Mouse (Mus musculus) thymus, adult 2 months (tissue): Measurements from ENCODE around the gene Esam. TPM values are rescaled to one million over a fixed set of nuclear protein-coding genes. Genes with fewer than 3 reads are reported as not detected.

Experiments used
- DNase-seq: peaks from one replicate; pipeline ENCODE4 v3.0.0; 2021
- H3K27ac ChIP-seq: fragments of 200-500 bp; 2 replicates; pipeline ENCODE4 v1.5.1; 2012; ENCODE audit warnings: low read length, control low read depth; ENCODE audit not compliant: control insufficient read depth, insufficient read depth
- H3K27me3 ChIP-seq: fragments of 200-500 bp; 2 replicates; pipeline ENCODE4 v1.6.1; 2012; ENCODE audit warnings: mild to moderate bottlenecking, low read length, moderate library complexity, mixed read lengths; ENCODE audit not compliant: control insufficient read depth, insufficient read depth
- H3K36me3 ChIP-seq: fragments of 200-500 bp; 2 replicates; pipeline ENCODE4 v1.6.1; 2012; ENCODE audit warnings: mild to moderate bottlenecking, low read length, moderate library complexity; ENCODE audit not compliant: control insufficient read depth, insufficient read depth
- H3K4me1 ChIP-seq: fragments of 200-500 bp; replicated peaks from 2 replicates; pipeline ENCODE4 v1.6.1; 2012; ENCODE audit warnings: low read length; ENCODE audit not compliant: control insufficient read depth, insufficient read depth
- H3K4me3 ChIP-seq: fragments of 200-500 bp; 2 replicates; pipeline ENCODE4 v1.5.1; 2012; ENCODE audit warnings: mild to moderate bottlenecking, low read length, control low read depth, moderate library complexity; ENCODE audit not compliant: control insufficient read depth, insufficient read depth
- CTCF ChIP-seq: fragments of 200-500 bp; IDR thresholded peaks from 2 replicates; pipeline ENCODE4 v1.5.1; 2012; ENCODE audit warnings: mild to moderate bottlenecking, control low read depth, low read length, moderate library complexity, borderline replicate concordance; ENCODE audit not compliant: control insufficient read depth, poor library complexity, insufficient read depth; ENCODE audit errors: extremely low read depth
- POLR2A ChIP-seq: fragments of 200-500 bp; IDR thresholded peaks from 2 replicates; pipeline ENCODE4 v1.6.1; 2012; ENCODE audit warnings: mild to moderate bottlenecking, low read length, control low read depth, moderate library complexity; ENCODE audit not compliant: control insufficient read depth, poor library complexity, insufficient read depth; ENCODE audit errors: extremely low read depth
- WGBS: fragments of 180-500 bp; shearing (Covaris S2); methylation state at CpG from one replicate; pipeline ENCODE4 v1.1.7; 2018; 5-methylcytosine and 5-hydroxymethylcytosine counted together
- polyA plus RNA-seq: library from polyadenylated mRNA; depleted of rRNA; stranded (reverse); fragments of >200 nt; gene quantifications from 2 replicates; pipeline ENCODE4 v1.2.3, GENCODE M21; 2012; rRNA removed

Esam gene
- polyA plus RNA-seq, result 9.6 and 14.1 TPM in 2 replicates

DNA sequence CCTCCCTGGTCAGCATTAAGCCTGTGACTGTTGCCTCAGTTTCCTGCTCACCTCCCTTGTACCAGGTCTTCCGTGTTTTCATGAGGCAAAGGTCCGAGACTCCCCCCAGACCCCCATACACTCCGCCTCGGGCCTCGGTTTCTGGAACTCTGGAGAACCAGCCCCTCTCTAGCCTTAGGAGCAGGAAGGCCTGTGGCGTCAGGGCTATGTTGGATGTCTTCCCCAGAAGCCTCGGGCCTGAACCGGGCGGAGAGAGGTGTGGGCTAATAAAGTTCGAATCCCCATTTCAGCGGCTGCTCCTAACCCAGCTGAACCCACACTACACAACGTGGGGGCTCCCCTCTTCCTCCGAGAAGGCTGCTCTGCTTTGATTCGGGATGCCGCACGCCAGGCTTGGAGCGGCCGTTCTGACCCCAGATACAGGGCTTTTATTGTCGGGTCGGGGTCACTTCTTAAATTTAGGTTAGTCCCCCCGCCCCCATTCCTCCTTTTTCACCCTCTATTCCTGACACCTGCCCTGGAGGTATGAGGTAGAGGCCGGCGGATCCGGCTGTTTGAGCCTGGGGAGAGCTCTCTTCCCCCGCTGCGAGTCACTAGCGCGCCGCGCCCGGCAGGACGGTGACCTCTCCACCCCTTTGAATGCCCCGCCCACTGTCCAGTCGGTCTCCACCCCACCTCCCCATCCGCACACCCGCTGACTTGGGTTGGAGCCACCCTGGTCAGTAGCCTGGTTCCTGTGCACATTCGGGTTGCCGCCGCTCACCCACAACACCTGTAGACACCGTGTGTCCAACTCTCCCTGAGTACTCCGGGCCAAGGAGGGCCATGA lies at the start of gene Esam:
TSS of gene Esam (plus strand) at position 683 of the 829 bp plus-strand sequence.
- TF ChIP-seq POLR2A (no peak), CTCF (no peak)
- 15% methylated on average over 41 of the region's 41 CpGs for WGBS
- peaks cover 18% of the 10 kb centered on the region; the same call in 1 of the 2 replicates for H3K27me3 ChIP-seq
- peaks cover 6% of the 10 kb centered on the region; the same call in 1 of the 2 replicates for H3K36me3 ChIP-seq
- H3K27ac ChIP-seq, result no peak within 1 kb of the TSS
- DNase-seq, result no peak
- no peak within 1 kb of the TSS for H3K4me3 ChIP-seq
- peaks cover 6% of the 10 kb centered on the region; the same call in 1 of the 2 replicates for H3K4me1 ChIP-seq

DNA sequence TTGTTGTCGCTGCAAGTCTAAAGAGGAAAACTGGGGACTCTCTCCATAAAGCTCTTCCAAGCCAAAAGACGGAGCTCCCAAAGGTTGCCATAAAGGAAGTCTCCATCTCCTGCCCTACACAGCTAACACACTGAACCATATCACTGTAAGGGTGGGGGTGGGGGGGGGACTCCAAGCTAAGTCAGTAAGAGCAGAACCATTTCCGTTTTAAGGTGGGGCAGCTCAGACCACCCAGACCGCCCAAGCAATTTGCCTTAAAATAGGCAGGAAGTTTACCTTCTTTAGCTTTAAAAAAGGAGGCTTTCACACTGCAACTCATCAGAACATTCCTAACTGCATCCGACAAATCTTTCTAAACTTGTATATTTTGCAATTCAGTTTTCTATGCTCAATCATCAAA lies 42.7 kb upstream of the Esam start:
- 95% methylated on average over 5 of the region's 5 CpGs for WGBS
- DNase-seq, result no peak
- TF ChIP-seq CTCF (no peak), POLR2A (no peak)
- no peaks in the 10 kb centered on the region for H3K27me3 ChIP-seq
- H3K4me3 ChIP-seq, result no peak overlapping the region
- H3K36me3 ChIP-seq, result no peaks in the 10 kb centered on the region
- no peak overlapping the region for H3K27ac ChIP-seq
- H3K4me1 ChIP-seq, result peaks cover 6% of the 10 kb centered on the region

DNA sequence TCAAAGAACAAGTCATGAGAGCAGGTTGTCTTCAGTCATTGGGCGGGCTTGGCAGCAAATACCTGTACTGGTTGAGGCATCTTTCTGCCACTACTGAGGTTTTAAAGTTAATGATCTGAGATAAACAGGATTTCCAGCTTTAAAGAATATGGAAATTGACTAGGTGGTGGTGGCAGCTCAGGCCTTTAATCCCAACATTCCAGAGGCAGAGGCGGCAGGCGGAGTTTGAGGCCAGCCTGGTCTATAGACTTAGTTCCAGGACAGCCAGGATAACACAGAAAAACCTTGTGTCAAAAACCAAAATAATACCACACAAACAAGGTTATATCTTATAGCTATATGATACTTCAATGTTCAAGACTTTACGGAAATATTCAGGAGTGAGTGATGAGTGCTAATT lies 39.8 kb upstream of the Esam start:
- TF ChIP-seq CTCF, result no peak
- no peak for TF ChIP-seq POLR2A
- peaks cover 9% of the 10 kb centered on the region for H3K4me1 ChIP-seq
- no peaks in the 10 kb centered on the region for H3K27me3 ChIP-seq
- no peak overlapping the region for H3K4me3 ChIP-seq
- 72% methylated on average over 4 of the region's 4 CpGs for WGBS
- DNase-seq, result no peak
- peak overlapping the region; percentile 16; the same call in 1 of the 2 replicates for H3K27ac ChIP-seq
- H3K36me3 ChIP-seq, result no peaks in the 10 kb centered on the region

DNA sequence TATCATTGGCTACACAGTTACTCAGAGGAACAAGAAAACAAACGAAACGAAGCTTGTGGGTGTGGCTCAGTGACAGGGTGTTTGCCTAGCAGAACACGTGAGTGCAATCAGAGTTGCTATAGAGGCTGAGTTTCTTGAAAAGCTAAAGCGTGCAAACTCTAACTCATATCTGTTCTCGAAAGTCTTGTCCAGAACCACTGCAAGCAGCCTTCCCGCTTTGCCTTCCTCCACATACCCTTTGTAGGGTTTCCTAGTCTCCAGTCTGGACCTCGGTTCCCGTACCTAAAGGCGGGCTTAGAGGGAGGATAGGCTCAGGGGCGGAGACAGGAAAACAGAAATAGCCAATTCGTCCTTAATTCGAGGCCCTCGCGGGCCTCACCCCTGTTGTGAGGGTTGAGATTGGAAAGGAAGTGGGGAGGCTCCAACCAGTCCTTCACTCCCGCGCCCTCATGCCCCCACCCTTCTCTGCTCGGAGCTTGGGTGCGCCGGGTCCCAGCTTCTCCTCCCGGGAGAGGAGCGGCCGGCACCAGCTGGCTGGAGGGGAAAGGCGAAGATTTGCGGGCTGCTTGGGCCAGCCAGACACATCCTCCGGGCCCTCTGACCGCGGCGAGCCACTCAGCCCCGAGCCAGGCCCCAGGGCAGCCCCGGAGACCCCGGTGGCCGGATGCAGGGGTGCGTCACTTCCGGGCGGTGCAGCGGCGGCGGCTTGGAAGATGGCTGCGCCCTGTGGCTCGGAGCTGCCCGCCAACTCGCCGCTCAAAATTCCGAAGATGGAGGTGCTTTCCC lies 39.1 kb upstream of the Esam start, which contains the start of gene Msantd2:
TSS of gene Msantd2 (plus strand) at position 709 of the 786 bp plus-strand sequence.
- H3K4me3 ChIP-seq, result peak within 1 kb of the TSS; percentile 98
- under 1% methylated on average over 44 of the region's 44 CpGs for WGBS
- peak; percentile 74; the same call in 1 of the 2 replicates for TF ChIP-seq POLR2A
- 0 out of 2 replicates have a peak, but pooled peaks have one; percentile 22 for TF ChIP-seq CTCF

DNA sequence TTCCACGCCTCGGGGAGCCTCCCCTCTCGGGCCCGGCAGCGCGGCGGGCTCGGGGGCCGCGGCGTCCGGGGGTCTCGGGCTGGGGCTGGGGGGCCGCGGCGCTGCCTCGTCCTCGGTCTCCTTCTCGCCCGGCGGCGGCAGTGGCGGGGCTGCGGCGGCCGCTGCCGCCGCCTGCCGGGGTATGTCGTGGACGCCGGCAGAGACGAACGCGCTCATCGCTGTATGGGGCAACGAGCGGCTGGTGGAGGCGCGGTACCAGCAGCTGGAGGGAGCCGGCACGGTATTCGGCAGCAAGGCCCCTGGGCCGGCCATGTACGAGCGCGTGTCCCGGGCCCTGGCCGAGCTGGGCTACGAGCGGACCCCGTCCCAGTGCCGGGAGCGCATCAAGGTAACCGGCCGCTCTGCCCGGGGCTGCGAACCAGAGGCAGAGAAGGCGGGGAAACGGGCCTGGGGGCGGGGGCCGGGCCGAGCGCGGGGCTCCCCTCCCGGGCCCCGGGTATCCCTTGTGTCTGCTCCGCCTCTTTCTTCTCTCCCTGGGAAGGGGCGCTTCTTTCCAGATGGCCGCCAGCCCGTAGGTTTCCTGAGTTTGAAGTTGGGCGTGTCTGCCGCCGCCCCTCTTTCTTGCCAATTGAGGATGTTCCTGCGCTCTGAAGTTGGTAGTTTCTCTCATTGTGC lies 38.3 kb upstream of the Esam start:
- no peaks in the 10 kb centered on the region for H3K36me3 ChIP-seq
- H3K4me1 ChIP-seq, result peaks cover 9% of the 10 kb centered on the region
- no peak overlapping the region for H3K27ac ChIP-seq
- WGBS, result under 1% methylated on average over 75 of the region's 75 CpGs
- no peaks in the 10 kb centered on the region for H3K27me3 ChIP-seq
- peak; percentile 45 for DNase-seq
- peak overlapping the region; percentile 98 for H3K4me3 ChIP-seq
- TF ChIP-seq POLR2A, result no peak
- no peak for TF ChIP-seq CTCF

More for the DNA sequence above, 39.1 kb upstream of the Esam start, which contains the start of gene Msantd2:
- Histone ChIP-seq H3K27me3 (no peaks in the 10 kb centered on the region), H3K4me1 (peaks cover 9% of the 10 kb centered on the region), H3K36me3 (no peaks in the 10 kb centered on the region), H3K27ac (peak within 1 kb of the TSS; percentile 86)
- peak; percentile 88 for DNase-seq

DNA sequence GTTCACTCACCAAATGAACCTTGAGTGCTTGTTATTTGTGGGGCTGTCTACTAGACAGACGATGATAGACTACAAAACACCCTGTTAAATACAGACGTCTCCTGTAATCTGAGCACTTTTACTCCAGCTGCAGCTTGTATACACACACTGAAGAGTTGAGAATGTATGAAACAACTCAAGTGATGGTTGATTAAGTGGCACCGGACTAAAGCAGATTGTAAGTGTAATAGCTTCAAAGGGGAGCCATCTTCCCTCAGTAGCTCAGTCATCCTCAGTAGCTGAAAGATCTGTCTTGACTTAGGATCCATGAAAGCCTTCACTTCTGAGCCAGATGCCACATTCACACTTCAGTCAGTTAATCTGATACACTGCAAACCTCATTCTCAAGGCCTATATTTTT lies 32.1 kb upstream of the Esam start:
- Histone ChIP-seq H3K36me3 (no peaks in the 10 kb centered on the region), H3K27me3 (no peaks in the 10 kb centered on the region), H3K27ac (no peak overlapping the region), H3K4me3 (no peak overlapping the region), H3K4me1 (no peaks in the 10 kb centered on the region)
- TF ChIP-seq POLR2A (no peak), CTCF (no peak)
- no peak for DNase-seq
- 96% methylated on average over 3 of the region's 3 CpGs for WGBS
